Mouse (Mus musculus): ENCODE data around the gene Rgs4. TPM values are rescaled to one million over a fixed set of nuclear protein-coding genes. Genes with fewer than 3 reads are reported as not detected.

Gene Rgs4
- polyA plus RNA-seq (2015; fragmentation: Nextera tagmentation; extraction: Ambion mirVana), result 15.0 and 16.3 TPM in 2 replicates

DNA sequence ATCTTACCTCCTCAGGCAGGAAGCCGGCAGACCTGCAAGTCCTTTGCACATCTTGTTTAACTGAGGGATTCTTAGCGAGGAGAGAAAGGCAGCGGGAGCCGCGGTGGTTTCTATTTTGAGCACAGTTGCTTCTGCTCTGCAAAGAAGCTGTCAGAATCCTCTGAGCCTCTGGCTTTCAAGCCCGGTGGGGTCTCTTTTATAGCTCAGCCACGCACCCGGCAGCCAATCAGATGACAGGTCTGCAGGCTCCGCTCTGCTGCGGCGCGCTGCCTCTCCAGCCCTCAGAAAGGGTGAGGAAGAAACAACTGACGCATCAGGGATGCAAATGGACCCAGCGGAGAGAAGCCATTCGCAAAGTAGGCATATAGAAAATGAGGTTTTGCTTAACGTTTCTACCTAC, at the start of gene Rgs4:
TSS of gene Rgs4 (minus strand) at position 170 of the 400 bp plus-strand sequence.
- TF ChIP-seq CTCF (IDR thresholded peaks at IDR 0.05), result no peak
- no peak for TF ChIP-seq EP300 (IDR thresholded peaks at IDR 0.05)
- H3K27ac ChIP-seq (ENCODE audit: low read length), result no peak within 1 kb of the TSS
- no peaks in the 10 kb centered on the region for H3K27me3 ChIP-seq (replicated peaks; ENCODE audit: insufficient read depth, low read length)
- peak within 1 kb of the TSS; percentile 59 for H3K4me2 ChIP-seq (replicated peaks; ENCODE audit: low read depth, low read length)
- no peak within 1 kb of the TSS for H3K9ac ChIP-seq (replicated peaks; ENCODE audit: low read depth)
- H3K36me3 ChIP-seq (ENCODE audit: insufficient read depth, low read length), result no peaks in the 10 kb centered on the region
- WGBS, result 1% methylated on average over 16 of the region's 16 CpGs
- peak within 1 kb of the TSS; percentile 34 for H3K4me3 ChIP-seq (ENCODE audit: low read depth, low read length)
- peaks cover 4% of the 10 kb centered on the region; the same call in 1 of the 2 replicates for H3K4me1 ChIP-seq (ENCODE audit: insufficient read depth, low read depth, low read length)
- DNase-seq (ENCODE audit: low spot score) (peak; percentile 65), ATAC-seq (peak; percentile 77)
- H3K9me3 ChIP-seq (ENCODE audit: low read length), result no peaks in the 10 kb centered on the region

DNA sequence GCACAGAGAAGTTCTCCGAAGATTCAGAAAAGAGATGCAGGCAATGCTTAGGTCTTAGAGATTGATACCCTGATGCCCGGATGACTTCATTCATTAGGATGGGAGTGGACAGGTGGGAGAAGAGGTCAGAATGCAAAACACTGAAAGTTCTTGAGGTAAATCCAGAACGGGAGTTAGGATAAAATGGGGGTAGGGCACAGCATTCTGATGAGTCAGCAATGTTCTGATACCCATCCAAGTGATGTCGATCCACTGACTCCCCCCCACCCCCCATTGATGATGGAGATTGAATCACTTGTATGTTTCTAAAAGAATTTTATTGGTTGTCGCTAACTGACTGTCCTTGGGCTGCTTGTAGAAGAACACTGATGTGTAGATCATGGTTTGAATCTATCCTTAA, 45.0 kb upstream of the Rgs4 start:
- no peaks in the 10 kb centered on the region for H3K9me3 ChIP-seq (ENCODE audit: low read length)
- no peak overlapping the region for H3K4me2 ChIP-seq (replicated peaks; ENCODE audit: low read depth, low read length)
- TF ChIP-seq CTCF (IDR thresholded peaks at IDR 0.05) (no peak), EP300 (IDR thresholded peaks at IDR 0.05) (no peak)
- no peak for ATAC-seq
- no peak for DNase-seq (ENCODE audit: low spot score)
- 92% methylated on average over 5 of the region's 5 CpGs for WGBS
- H3K36me3 ChIP-seq (ENCODE audit: insufficient read depth, low read length), result no peaks in the 10 kb centered on the region
- no peaks in the 10 kb centered on the region for H3K4me1 ChIP-seq (ENCODE audit: insufficient read depth, low read depth, low read length)
- H3K27me3 ChIP-seq (replicated peaks; ENCODE audit: insufficient read depth, low read length), result no peaks in the 10 kb centered on the region
- no peak overlapping the region for H3K27ac ChIP-seq (ENCODE audit: low read length)
- no peak overlapping the region for H3K4me3 ChIP-seq (ENCODE audit: low read depth, low read length)
- no peak overlapping the region for H3K9ac ChIP-seq (replicated peaks; ENCODE audit: low read depth)

DNA sequence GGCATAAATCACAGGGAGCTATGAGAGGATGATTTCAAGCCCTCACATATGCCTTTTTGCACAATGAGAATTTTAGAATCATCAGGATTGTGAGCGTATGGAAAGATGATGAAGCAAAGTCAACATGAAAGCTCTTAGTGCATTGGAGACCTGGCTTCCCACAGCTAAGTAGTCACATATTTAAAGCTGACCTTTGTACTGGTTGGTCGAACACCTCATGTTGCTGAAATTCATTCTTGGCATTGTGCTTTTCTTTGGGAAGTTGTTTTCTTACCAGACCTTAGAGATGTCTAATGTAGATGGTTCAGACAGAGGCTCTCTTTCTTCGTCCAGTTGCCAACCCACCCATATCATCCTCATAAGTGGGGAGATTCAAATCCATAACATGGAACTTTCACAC, 38.5 kb upstream of the Rgs4 start:
- 81% methylated on average over 3 of the region's 3 CpGs for WGBS
- Histone ChIP-seq H3K9ac (replicated peaks; ENCODE audit: low read depth) (no peak overlapping the region), H3K27me3 (replicated peaks; ENCODE audit: insufficient read depth, low read length) (no peaks in the 10 kb centered on the region), H3K36me3 (ENCODE audit: insufficient read depth, low read length) (no peaks in the 10 kb centered on the region), H3K4me1 (ENCODE audit: insufficient read depth, low read depth, low read length) (no peaks in the 10 kb centered on the region), H3K4me3 (ENCODE audit: low read depth, low read length) (no peak overlapping the region), H3K4me2 (replicated peaks; ENCODE audit: low read depth, low read length) (no peak overlapping the region), H3K9me3 (ENCODE audit: low read length) (no peaks in the 10 kb centered on the region), H3K27ac (ENCODE audit: low read length) (no peak overlapping the region)
- TF ChIP-seq EP300 (IDR thresholded peaks at IDR 0.05) (no peak), CTCF (IDR thresholded peaks at IDR 0.05) (no peak)
- DNase-seq (ENCODE audit: low spot score), result no peak
- ATAC-seq, result no peak

DNA sequence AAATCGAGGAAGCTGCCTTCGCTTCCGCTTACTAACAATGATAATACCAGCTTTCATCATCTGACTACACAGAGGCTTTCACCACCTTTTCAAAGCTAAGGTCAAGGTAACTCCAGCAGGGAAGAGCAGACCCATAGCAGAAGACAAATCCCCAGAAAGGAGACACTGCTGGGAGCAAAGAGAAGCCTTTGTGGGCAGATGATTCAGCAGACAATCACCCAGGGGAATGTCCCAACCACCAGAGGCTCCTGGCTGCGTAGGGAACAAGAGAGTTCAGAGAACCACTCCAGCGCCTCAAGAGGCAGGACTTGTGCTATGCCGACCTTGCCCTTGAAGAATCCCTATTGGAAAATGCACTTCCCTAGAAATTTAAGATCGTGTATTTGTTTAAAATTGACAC, 29.1 kb upstream of the Rgs4 start:
- TF ChIP-seq CTCF (IDR thresholded peaks at IDR 0.05), result no peak; the same call in 1 of the 2 replicates
- TF ChIP-seq EP300 (IDR thresholded peaks at IDR 0.05), result no peak
- H3K9ac ChIP-seq (replicated peaks; ENCODE audit: low read depth), result no peak overlapping the region
- H3K4me3 ChIP-seq (ENCODE audit: low read depth, low read length), result no peak overlapping the region
- ATAC-seq (no peak), DNase-seq (ENCODE audit: low spot score) (no peak)
- H3K36me3 ChIP-seq (ENCODE audit: insufficient read depth, low read length), result no peaks in the 10 kb centered on the region
- no peak overlapping the region for H3K27ac ChIP-seq (ENCODE audit: low read length)
- no peak overlapping the region for H3K4me2 ChIP-seq (replicated peaks; ENCODE audit: low read depth, low read length)
- H3K27me3 ChIP-seq (replicated peaks; ENCODE audit: insufficient read depth, low read length), result no peaks in the 10 kb centered on the region
- WGBS, result 76% methylated on average over 7 of the region's 7 CpGs
- no peaks in the 10 kb centered on the region for H3K9me3 ChIP-seq (ENCODE audit: low read length)
- H3K4me1 ChIP-seq (ENCODE audit: insufficient read depth, low read depth, low read length), result no peaks in the 10 kb centered on the region

DNA sequence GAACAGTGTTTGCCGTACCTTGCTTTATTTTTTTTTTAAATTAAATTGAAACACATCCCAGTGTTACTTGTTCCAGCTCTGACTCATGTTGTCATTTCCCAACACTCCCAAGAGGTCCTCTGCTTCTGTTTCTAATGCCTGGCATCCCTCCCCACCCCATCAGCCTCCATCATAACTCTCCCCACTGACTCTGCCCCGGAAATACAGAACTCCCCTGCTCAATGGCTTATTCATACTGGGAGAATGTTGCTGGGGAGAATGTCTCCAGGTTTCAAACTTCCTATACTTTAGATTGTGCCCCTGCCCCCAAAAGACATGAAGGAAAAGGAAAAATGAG, 17.1 kb upstream of the Rgs4 start:
- 67% methylated on average over 2 of the region's 2 CpGs for WGBS
- Histone ChIP-seq H3K4me2 (replicated peaks; ENCODE audit: low read depth, low read length) (no peak overlapping the region), H3K27me3 (replicated peaks; ENCODE audit: insufficient read depth, low read length) (no peaks in the 10 kb centered on the region), H3K9me3 (ENCODE audit: low read length) (no peaks in the 10 kb centered on the region), H3K36me3 (ENCODE audit: insufficient read depth, low read length) (no peaks in the 10 kb centered on the region), H3K27ac (ENCODE audit: low read length) (no peak overlapping the region), H3K4me1 (ENCODE audit: insufficient read depth, low read depth, low read length) (no peaks in the 10 kb centered on the region), H3K9ac (replicated peaks; ENCODE audit: low read depth) (no peak overlapping the region), H3K4me3 (ENCODE audit: low read depth, low read length) (no peak overlapping the region)
- ATAC-seq (no peak), DNase-seq (ENCODE audit: low spot score) (no peak)
- TF ChIP-seq EP300 (IDR thresholded peaks at IDR 0.05) (no peak), CTCF (IDR thresholded peaks at IDR 0.05) (no peak)

DNA sequence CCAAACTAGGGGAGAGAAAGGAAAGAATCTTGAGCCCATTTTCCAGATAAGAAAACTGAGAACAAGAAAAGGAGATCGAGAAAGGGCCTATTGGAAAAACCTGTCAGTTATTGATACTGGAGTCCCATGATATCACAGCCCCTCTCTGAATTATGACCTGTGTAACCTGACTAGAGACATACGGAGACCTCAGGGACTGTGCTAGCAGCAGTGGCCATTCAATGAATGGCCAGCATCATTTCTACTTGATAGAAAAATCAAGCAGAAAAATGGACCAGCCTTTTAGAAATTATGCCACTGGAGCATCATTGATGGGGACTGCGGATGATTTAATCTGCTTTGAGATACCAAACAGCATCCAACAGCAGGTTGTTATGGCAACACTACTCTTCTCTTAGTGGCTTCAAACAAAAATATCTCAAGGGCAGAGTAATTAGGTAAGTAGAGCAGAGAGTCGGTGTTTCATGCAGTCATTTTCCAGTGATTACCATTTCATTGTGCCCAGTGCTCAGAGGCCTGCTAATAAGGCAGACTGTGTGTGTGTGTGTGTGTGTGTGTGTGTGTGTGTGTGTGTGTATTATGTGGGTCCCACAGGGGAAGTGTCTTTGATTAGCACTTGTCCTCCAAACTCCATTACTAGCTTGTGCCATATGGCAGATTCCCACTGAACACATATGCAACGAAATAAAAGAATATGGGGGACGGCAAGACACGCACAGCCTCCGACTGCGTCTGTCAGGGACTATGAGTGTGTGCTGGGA, 16.6 kb upstream of the Rgs4 start:
- ATAC-seq (no peak), DNase-seq (ENCODE audit: low spot score) (no peak)
- Histone ChIP-seq H3K9ac (replicated peaks; ENCODE audit: low read depth) (no peak overlapping the region), H3K27ac (ENCODE audit: low read length) (no peak overlapping the region), H3K9me3 (ENCODE audit: low read length) (no peaks in the 10 kb centered on the region), H3K36me3 (ENCODE audit: insufficient read depth, low read length) (no peaks in the 10 kb centered on the region), H3K4me1 (ENCODE audit: insufficient read depth, low read depth, low read length) (no peaks in the 10 kb centered on the region), H3K27me3 (replicated peaks; ENCODE audit: insufficient read depth, low read length) (no peaks in the 10 kb centered on the region), H3K4me2 (replicated peaks; ENCODE audit: low read depth, low read length) (no peak overlapping the region), H3K4me3 (ENCODE audit: low read depth, low read length) (no peak overlapping the region)
- 90% methylated on average over 9 of the region's 9 CpGs for WGBS
- TF ChIP-seq EP300 (IDR thresholded peaks at IDR 0.05), result no peak
- no peak for TF ChIP-seq CTCF (IDR thresholded peaks at IDR 0.05)
